Mouse (Mus musculus): ENCODE measurements around the gene Notch1.

Notch1 gene

GRCm38 (mm10) chr2:26516275-26516674, at the start of gene Notch1:
Gene Notch1, minus strand, starts transcription at chr2:26516663.
- DNase-seq = peak; percentile 77 to 84

GRCm38 (mm10) chr2:26566221-26566620, 49.8 kb upstream of the Notch1 start:
- peak; percentile 70 to 76 for DNase-seq

GRCm38 (mm10) chr2:26561351-26562016, 45.0 kb upstream of the Notch1 start:
- peak in 1 of 2 experiments; percentile 61 for DNase-seq

GRCm38 (mm10) chr2:26560506-26560905, 44.0 kb upstream of the Notch1 start:
- DNase-seq = no peak

- no peak for DNase-seq
These were observed 40.1 kb upstream of the Notch1 start for GRCm38 (mm10) chr2:26556535-26556993.

- no peak for DNase-seq
These were observed 38.6 kb upstream of the Notch1 start for GRCm38 (mm10) chr2:26555076-26555475.

GRCm38 (mm10) chr2:26553904-26554303, 37.4 kb upstream of the Notch1 start:
- no peak for DNase-seq

GRCm38 (mm10) chr2:26552066-26552465, 35.6 kb upstream of the Notch1 start:
- DNase-seq = no peak

GRCm38 (mm10) chr2:26551446-26551845, 35.0 kb upstream of the Notch1 start:
- DNase-seq = no peak

- no peak for DNase-seq
These were observed 34.3 kb upstream of the Notch1 start for GRCm38 (mm10) chr2:26550777-26551176.

- DNase-seq = peak in 1 of 2 experiments; percentile 37
These were observed 33.7 kb upstream of the Notch1 start for GRCm38 (mm10) chr2:26550205-26550604.

GRCm38 (mm10) chr2:26549801-26550200, 33.3 kb upstream of the Notch1 start:
- peak; percentile 43 to 61 for DNase-seq

GRCm38 (mm10) chr2:26547481-26547880, 31.0 kb upstream of the Notch1 start:
- DNase-seq = peak; percentile 66 to 76

- DNase-seq = peak; percentile 67 to 78
These were observed 27.8 kb upstream of the Notch1 start for GRCm38 (mm10) chr2:26544265-26544664.

- no peak for DNase-seq
These were observed 27.3 kb upstream of the Notch1 start for GRCm38 (mm10) chr2:26543768-26544167.

- peak; percentile 43 to 65 for DNase-seq
These were observed 26.7 kb upstream of the Notch1 start for GRCm38 (mm10) chr2:26543155-26543554.

- DNase-seq = peak; percentile 55 to 71
These were observed 24.9 kb upstream of the Notch1 start for GRCm38 (mm10) chr2:26541258-26541910.

- DNase-seq = no peak
These were observed 24.3 kb upstream of the Notch1 start for GRCm38 (mm10) chr2:26540721-26541120.

- DNase-seq = no peak
These were observed 23.1 kb upstream of the Notch1 start for GRCm38 (mm10) chr2:26539516-26539915.

- DNase-seq = no peak
These were observed 19.1 kb upstream of the Notch1 start for GRCm38 (mm10) chr2:26535517-26536045.

GRCm38 (mm10) chr2:26534616-26535015, 18.2 kb upstream of the Notch1 start:
- peak; percentile 47 to 66 for DNase-seq

GRCm38 (mm10) chr2:26534161-26534560, 17.7 kb upstream of the Notch1 start:
- no peak for DNase-seq

- DNase-seq = no peak
These were observed 16.8 kb upstream of the Notch1 start for GRCm38 (mm10) chr2:26533249-26533648.

GRCm38 (mm10) chr2:26531829-26532228, 15.4 kb upstream of the Notch1 start:
- no peak for DNase-seq
